Mouse (Mus musculus): ENCODE measurements around the gene Islr2. TPM values are rescaled to one million over a fixed set of nuclear protein-coding genes. Genes with fewer than 3 reads are reported as not detected.

Islr2 gene
- total RNA-seq, 1 experiment, result 12.8 TPM

GRCm38 (mm10) chr9:58200270-58201090 is 3.6 kb downstream of the Islr2 start:
- Histone ChIP-seq H3K27ac (ENCODE audit: insufficient read depth, low read depth, low read length, poor library complexity, severe bottlenecking) (no peak overlapping the region), H3K36me3 (ENCODE audit: control insufficient read depth, insufficient read depth, low read length, poor library complexity, severe bottlenecking) (no peaks in the 10 kb centered on the region), H3K9ac (ENCODE audit: insufficient read depth, low read depth, low read length, poor library complexity, severe bottlenecking) (no peak overlapping the region), H3K4me3 (ENCODE audit: insufficient read depth in 1 of 2, low read depth in 1 of 2, low read length in 2 of 2, poor library complexity in 1 of 2, severe bottlenecking in 1 of 2) (no peak overlapping the region), H3K4me1 (ENCODE audit: control insufficient read depth in 2 of 2, insufficient read depth in 2 of 2, low read length in 2 of 2, poor library complexity in 1 of 2) (peaks cover 6 to 41% of the 10 kb centered on the region in 2 experiments; a peak in 2 of 4 replicates), H3K9me3 (ENCODE audit: control insufficient read depth, insufficient read depth, low read depth, low read length) (no peaks in the 10 kb centered on the region)
- TF ChIP-seq CHD2 (IDR thresholded peaks at IDR 0.05; ENCODE audit: low read depth, low read length) (no peak), MAFK (IDR thresholded peaks at IDR 0.05; ENCODE audit: insufficient read depth, low read depth, low read length) (no peak), HCFC1 (IDR thresholded peaks at IDR 0.05; ENCODE audit: borderline replicate concordance, insufficient read depth, low read length) (no peak), ZNF384 (IDR thresholded peaks at IDR 0.05; ENCODE audit: low read depth, low read length) (no peak), ZC3H11A (IDR thresholded peaks at IDR 0.05; ENCODE audit: borderline replicate concordance, low read depth, low read length) (no peak)
- in situ Hi-C loops (cut with MboI; ENCODE audit: low sequenced_read_pairs in 2 of 2, unreplicated experiment in 2 of 2), result loop anchor here (5.0 to 25.0 kb wide), 2 partner anchors 163 to 338 kb away; no protein-coding TSS in a partner anchor
- no peak for DNase-seq (ENCODE audit: low read depth, low spot score)

GRCm38 (mm10) chr9:58199381-58200269 is 4.5 kb downstream of the Islr2 start:
- TF ChIP-seq MAFK (IDR thresholded peaks at IDR 0.05; ENCODE audit: insufficient read depth, low read depth, low read length) (peak; percentile 78), HCFC1 (IDR thresholded peaks at IDR 0.05; ENCODE audit: borderline replicate concordance, insufficient read depth, low read length) (no peak)
- Histone ChIP-seq H3K9me3 (ENCODE audit: control insufficient read depth, insufficient read depth, low read depth, low read length) (no peaks in the 10 kb centered on the region), H3K9ac (ENCODE audit: insufficient read depth, low read depth, low read length, poor library complexity, severe bottlenecking) (no peak overlapping the region), H3K36me3 (ENCODE audit: control insufficient read depth, insufficient read depth, low read length, poor library complexity, severe bottlenecking) (no peaks in the 10 kb centered on the region), H3K4me3 (ENCODE audit: insufficient read depth in 1 of 2, low read depth in 1 of 2, low read length in 2 of 2, poor library complexity in 1 of 2, severe bottlenecking in 1 of 2) (peak overlapping the region; percentile 11 to 26; a peak in 3 of 4 replicates), H3K4me1 (ENCODE audit: control insufficient read depth in 2 of 2, insufficient read depth in 2 of 2, low read length in 2 of 2, poor library complexity in 1 of 2) (peaks cover 6 to 47% of the 10 kb centered on the region in 2 experiments; a peak in 2 of 4 replicates), H3K27ac (ENCODE audit: insufficient read depth, low read depth, low read length, poor library complexity, severe bottlenecking) (no peak overlapping the region)
- DNase-seq (ENCODE audit: low read depth, low spot score), result no peak
- in situ Hi-C loops (cut with MboI; ENCODE audit: low sequenced_read_pairs in 2 of 2, unreplicated experiment in 2 of 2), result loop anchor here (5.0 to 25.0 kb wide), 2 partner anchors 162 to 337 kb away; no protein-coding TSS in a partner anchor

- TF ChIP-seq CHD2 (IDR thresholded peaks at IDR 0.05; ENCODE audit: low read depth, low read length) (no peak), ZC3H11A (IDR thresholded peaks at IDR 0.05; ENCODE audit: borderline replicate concordance, low read depth, low read length) (no peak), MAFK (IDR thresholded peaks at IDR 0.05; ENCODE audit: insufficient read depth, low read depth, low read length) (no peak), HCFC1 (IDR thresholded peaks at IDR 0.05; ENCODE audit: borderline replicate concordance, insufficient read depth, low read length) (no peak), ZNF384 (IDR thresholded peaks at IDR 0.05; ENCODE audit: low read depth, low read length) (no peak)
- Histone ChIP-seq H3K9ac (ENCODE audit: insufficient read depth, low read depth, low read length, poor library complexity, severe bottlenecking) (no peak overlapping the region), H3K4me3 (ENCODE audit: insufficient read depth in 1 of 2, low read depth in 1 of 2, low read length in 2 of 2, poor library complexity in 1 of 2, severe bottlenecking in 1 of 2) (peak overlapping the region; percentile 11 to 26; a peak in 3 of 4 replicates), H3K9me3 (ENCODE audit: control insufficient read depth, insufficient read depth, low read depth, low read length) (no peaks in the 10 kb centered on the region), H3K36me3 (ENCODE audit: control insufficient read depth, insufficient read depth, low read length, poor library complexity, severe bottlenecking) (no peaks in the 10 kb centered on the region), H3K27ac (ENCODE audit: insufficient read depth, low read depth, low read length, poor library complexity, severe bottlenecking) (no peak overlapping the region), H3K4me1 (ENCODE audit: control insufficient read depth in 2 of 2, insufficient read depth in 2 of 2, low read length in 2 of 2, poor library complexity in 1 of 2) (peaks cover 6 to 50% of the 10 kb centered on the region in 2 experiments; a peak in 2 of 4 replicates)
- in situ Hi-C loops (cut with MboI; ENCODE audit: low sequenced_read_pairs in 2 of 2, unreplicated experiment in 2 of 2), result no loop called here
- no peak for DNase-seq (ENCODE audit: low read depth, low spot score)
These were observed 5.2 kb downstream of the Islr2 start for GRCm38 (mm10) chr9:58198801-58199371.
